Mouse (Mus musculus) heart, embryonic 14.5 days (tissue): ENCODE data around the gene Lsmem1. TPM values are rescaled to one million over a fixed set of nuclear protein-coding genes. Genes with fewer than 3 reads are reported as not detected.
A peak's percentile ranks its signal among the peaks of the same experiment; 100 is the strongest.

ENCODE experiments used
- ATAC-seq: fragments of 200-750 bp; cut with Nextera tagmentation; 2 replicates; pipeline ENCODE4 v1.8.0; 2017; ENCODE audit warnings: low read depth, moderate TSS enrichment; ENCODE audit not compliant: insufficient number of reproducible peaks, insufficient read depth, low FRiP score
- H3K27ac ChIP-seq, 2 experiments: fragments of 200-500 bp in 1 of 2; fragments of 300-500 bp in 1 of 2; sonication (generic) in 1 of 2; replicated peaks in 1 of 2; 2 replicates each; pipeline ENCODE4 v1.5.1; 2012 to 2014; ENCODE audit warnings: low read depth in 2 of 2, low read length in 2 of 2, control low read depth in 1 of 2, mild to moderate bottlenecking in 1 of 2, mixed read lengths in 1 of 2; ENCODE audit not compliant: control insufficient read depth in 1 of 2, insufficient read depth in 1 of 2
- H3K27me3 ChIP-seq: fragments of 300-500 bp; sonication (generic); 2 replicates; pipeline ENCODE4 v1.6.1; 2014; ENCODE audit warnings: mild to moderate bottlenecking, low read length, control low read depth; ENCODE audit not compliant: control insufficient read depth, insufficient read depth
- H3K36me3 ChIP-seq: fragments of 300-500 bp; sonication (generic); 2 replicates; pipeline ENCODE4 v1.6.1; 2014; ENCODE audit warnings: mild to moderate bottlenecking, control low read depth, low read length, mixed read lengths; ENCODE audit not compliant: control insufficient read depth, insufficient read depth
- H3K4me1 ChIP-seq, 2 experiments: fragments of 200-500 bp in 1 of 2; fragments of 300-500 bp in 1 of 2; sonication (generic) in 1 of 2; 2 replicates each; pipeline ENCODE4 v1.6.1; 2012 to 2014; ENCODE audit warnings: low read length in 2 of 2, control low read depth in 1 of 2, mixed read lengths in 1 of 2; ENCODE audit not compliant: control insufficient read depth in 2 of 2, insufficient read depth in 2 of 2
- H3K4me2 ChIP-seq: fragments of 300-500 bp; sonication (generic); 2 replicates; pipeline ENCODE4 v1.6.1; 2014; ENCODE audit warnings: mild to moderate bottlenecking, low read length
- H3K4me3 ChIP-seq, 2 experiments: fragments of 200-500 bp in 1 of 2; fragments of 300-500 bp in 1 of 2; sonication (generic) in 1 of 2; 2 replicates each; pipeline ENCODE4 v1.5.1; 2012 to 2014; ENCODE audit warnings: low read length in 2 of 2, mild to moderate bottlenecking in 2 of 2, control low read depth in 1 of 2, low read depth in 1 of 2, moderate library complexity in 1 of 2; ENCODE audit not compliant: control insufficient read depth in 1 of 2, insufficient read depth in 1 of 2
- H3K9ac ChIP-seq: fragments of 300-500 bp; sonication (generic); 2 replicates; pipeline ENCODE4 v1.6.1; 2014; ENCODE audit warnings: mild to moderate bottlenecking, low read length
- H3K9me3 ChIP-seq: fragments of 300-500 bp; sonication (generic); 2 replicates; pipeline ENCODE4 v1.6.1; 2016; ENCODE audit warnings: low read length, control low read depth; ENCODE audit not compliant: control insufficient read depth
- WGBS: fragments of 180-500 bp; shearing (Covaris S2); extraction: QIAGEN DNeasy Blood & Tissue Kit; methylation state at CpG from one replicate; pipeline ENCODE4 v1.1.7; 2014; 5-methylcytosine and 5-hydroxymethylcytosine counted together
- polyA plus RNA-seq: library from polyadenylated mRNA; unstranded; fragments of >200 nt; fragmentation: Nextera tagmentation; extraction: Ambion mirVana; gene quantifications from 2 replicates; pipeline ENCODE4 v1.2.1, GENCODE M21; 2014

Gene Lsmem1
- polyA plus RNA-seq, 1 experiment from 2014 or later, result 39.3 TPM

GRCm38 (mm10) chr12:40222251-40223081, 23.2 kb upstream of the Lsmem1 start:
- under 1% methylated on average over 81 of the region's 81 CpGs for WGBS
- H3K9me3 ChIP-seq, result no peaks in the 10 kb centered on the region
- H3K9ac ChIP-seq, result peak overlapping the region; percentile 99
- peak; percentile 94 for ATAC-seq
- peak overlapping the region; percentile 74 for H3K4me2 ChIP-seq
- H3K27me3 ChIP-seq, result no peaks in the 10 kb centered on the region
- H3K27ac ChIP-seq, result peak overlapping the region; percentile 94 to 99
- 0 out of 2 replicates have a peak, but pooled peaks cover 1% of the 10 kb centered on the region for H3K36me3 ChIP-seq
- H3K4me3 ChIP-seq, result peak overlapping the region; percentile 81 to 98
- H3K4me1 ChIP-seq, result peaks cover 5 to 21% of the 10 kb centered on the region in 2 experiments

GRCm38 (mm10) chr12:40221611-40222010, 22.3 kb upstream of the Lsmem1 start:
- no peak for ATAC-seq
- peak overlapping the region; percentile 89 to 99; a peak in 3 of 4 replicates for H3K27ac ChIP-seq
- no peaks in the 10 kb centered on the region for H3K9me3 ChIP-seq
- H3K9ac ChIP-seq, result peak overlapping the region; percentile 99
- peak overlapping the region; percentile 81 to 98 for H3K4me3 ChIP-seq
- WGBS, result 8% methylated on average over 5 of the region's 5 CpGs
- no peaks in the 10 kb centered on the region for H3K27me3 ChIP-seq
- H3K4me2 ChIP-seq, result peak overlapping the region; percentile 74
- H3K4me1 ChIP-seq, result peaks cover 5 to 21% of the 10 kb centered on the region in 2 experiments
- peaks cover 10% of the 10 kb centered on the region for H3K36me3 ChIP-seq

DNA sequence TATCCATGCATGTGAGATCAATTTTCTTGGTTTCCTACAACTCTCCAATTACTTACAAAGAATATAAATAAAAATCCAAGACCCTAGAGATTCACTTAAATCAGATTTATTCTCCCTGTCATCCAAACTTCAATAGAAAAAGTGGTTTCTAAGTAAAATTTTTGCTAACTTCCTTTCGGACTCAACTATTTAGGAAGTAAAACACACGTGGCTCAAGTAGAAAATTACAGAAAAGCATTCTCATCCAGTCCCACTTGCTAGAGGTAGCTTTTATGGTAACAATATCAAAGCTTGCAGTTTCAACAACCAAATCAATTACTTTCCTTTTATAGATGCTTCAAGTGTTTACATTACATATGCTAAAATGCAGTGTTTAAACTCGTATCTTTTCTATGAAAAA, 21.6 kb upstream of the Lsmem1 start:
- WGBS, result 25% methylated on average over 3 of the region's 3 CpGs
- Histone ChIP-seq H3K9me3 (no peaks in the 10 kb centered on the region), H3K4me3 (peak overlapping the region in 1 of 2 experiments; percentile 98; a peak in 2 of 4 replicates), H3K4me1 (peaks cover 5 to 21% of the 10 kb centered on the region in 2 experiments), H3K36me3 (peaks cover 17% of the 10 kb centered on the region), H3K27ac (no peak overlapping the region), H3K4me2 (peak overlapping the region; percentile 74), H3K27me3 (no peaks in the 10 kb centered on the region), H3K9ac (peak overlapping the region; percentile 99)
- ATAC-seq, result no peak

GRCm38 (mm10) chr12:40220001-40220570, 20.8 kb upstream of the Lsmem1 start:
- Histone ChIP-seq H3K27me3 (no peaks in the 10 kb centered on the region), H3K9ac (peak overlapping the region; percentile 99), H3K27ac (peak overlapping the region; percentile 44 to 55; a peak in 3 of 4 replicates), H3K4me1 (peaks cover 5 to 21% of the 10 kb centered on the region in 2 experiments), H3K4me3 (peak overlapping the region; percentile 29 to 98), H3K9me3 (no peaks in the 10 kb centered on the region), H3K36me3 (peaks cover 25% of the 10 kb centered on the region), H3K4me2 (peak overlapping the region; percentile 74)
- ATAC-seq, result no peak
- 24% methylated on average over 3 of the region's 3 CpGs for WGBS

DNA sequence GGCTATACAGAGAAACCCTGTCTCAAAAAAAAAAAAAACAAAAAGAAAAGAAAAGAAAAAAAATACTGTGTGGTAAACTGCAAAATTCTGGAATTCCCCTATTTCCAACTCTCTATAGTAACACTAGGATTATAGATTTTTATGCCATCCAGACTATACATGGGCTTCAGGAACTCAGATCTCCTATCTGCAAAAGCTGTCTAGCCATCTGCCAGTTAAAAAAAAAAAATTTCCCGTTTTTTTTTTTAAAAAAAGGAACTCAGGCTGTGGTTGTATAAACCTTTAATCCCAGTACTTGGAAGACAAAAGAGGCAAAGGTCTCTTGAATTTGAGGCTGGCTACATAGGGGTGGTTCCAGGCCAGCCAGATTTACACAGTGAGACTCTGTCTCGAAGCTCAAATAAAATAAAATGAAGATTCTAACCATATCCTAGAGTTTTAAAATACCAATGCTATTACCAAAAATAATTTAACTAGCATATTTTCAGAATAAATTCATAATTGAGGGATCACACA, 19.2 kb upstream of the Lsmem1 start:
- H3K27ac ChIP-seq, result no peak overlapping the region
- ATAC-seq, result no peak
- H3K9me3 ChIP-seq, result no peaks in the 10 kb centered on the region
- peaks cover 41% of the 10 kb centered on the region for H3K36me3 ChIP-seq
- H3K4me1 ChIP-seq, result peaks cover 2 to 17% of the 10 kb centered on the region in 2 experiments; a peak in 3 of 4 replicates
- 68% methylated on average over 2 of the region's 2 CpGs for WGBS
- H3K9ac ChIP-seq, result no peak overlapping the region
- H3K4me2 ChIP-seq, result no peak overlapping the region
- no peaks in the 10 kb centered on the region for H3K27me3 ChIP-seq
- no peak overlapping the region for H3K4me3 ChIP-seq

DNA sequence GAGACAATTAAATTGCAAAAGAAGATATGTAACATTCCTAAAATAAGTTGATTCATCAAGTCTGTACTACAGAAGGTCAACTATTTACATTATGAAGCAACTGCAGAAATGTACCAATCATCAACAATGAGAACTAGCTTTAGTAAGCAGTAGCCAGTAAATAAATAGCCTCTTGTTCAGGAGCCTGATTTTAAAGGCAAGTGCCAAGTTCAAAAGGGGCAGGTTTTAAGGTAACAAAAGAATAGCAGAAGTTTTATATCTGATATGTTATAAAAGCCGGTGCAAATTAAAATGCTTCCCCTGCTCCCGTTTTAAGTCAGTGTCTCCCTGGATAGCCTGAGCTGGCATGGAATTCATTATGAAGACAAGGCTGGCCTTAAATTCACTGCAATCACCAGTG, 18.5 kb upstream of the Lsmem1 start:
- Histone ChIP-seq H3K27me3 (no peaks in the 10 kb centered on the region), H3K4me3 (no peak overlapping the region), H3K9ac (no peak overlapping the region), H3K36me3 (peaks cover 48% of the 10 kb centered on the region), H3K4me2 (no peak overlapping the region), H3K4me1 (peaks cover 2 to 17% of the 10 kb centered on the region in 2 experiments; a peak in 3 of 4 replicates), H3K27ac (no peak overlapping the region), H3K9me3 (no peaks in the 10 kb centered on the region)
- ATAC-seq, result no peak
- WGBS, result 84% methylated on average over 2 of the region's 2 CpGs

- Histone ChIP-seq H3K9me3 (no peaks in the 10 kb centered on the region), H3K4me3 (no peak overlapping the region), H3K27ac (no peak overlapping the region), H3K4me2 (no peak overlapping the region), H3K36me3 (peaks cover 74% of the 10 kb centered on the region), H3K27me3 (no peaks in the 10 kb centered on the region), H3K4me1 (peaks cover under 1 to 6% of the 10 kb centered on the region in 2 experiments; a peak in 3 of 4 replicates), H3K9ac (no peak overlapping the region)
- 94% methylated on average over 15 of the region's 15 CpGs for WGBS
- no peak for ATAC-seq
Observed at GRCm38 (mm10) chr12:40214888-40215876, 15.9 kb upstream of the Lsmem1 start.
